ENCODE assay signal across 8 mouse cellular contexts in the genomic region with DNA sequence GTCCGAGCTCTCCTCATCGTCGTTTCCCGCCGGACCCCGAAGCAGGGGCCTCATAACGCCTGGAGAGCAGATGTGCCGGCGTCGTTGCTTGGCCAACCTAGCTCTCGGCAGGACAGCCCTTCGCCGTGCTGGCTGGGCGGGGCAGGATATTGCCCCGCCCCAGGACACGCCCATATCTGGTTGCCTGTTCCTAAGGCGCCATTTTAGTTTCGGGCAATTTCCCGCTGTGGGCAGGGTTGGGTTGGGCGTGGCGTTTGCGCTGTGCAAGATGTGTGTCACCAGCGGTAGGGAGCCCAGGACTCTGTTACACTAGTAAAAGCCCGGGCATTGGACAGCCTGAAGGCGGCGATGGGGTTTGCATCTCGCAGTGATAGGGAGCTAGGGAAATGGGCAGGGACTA. TPM values are rescaled to one million over a fixed set of nuclear protein-coding genes. Genes with fewer than 3 reads are reported as not detected.
DNase-seq lines count a peak whose midpoint lies in the region; ATAC-seq lines count a peak whose summit lies in the region.

A gene (minus strand): TSS at position 128 of the 400 bp plus-strand sequence.

- H3K4me3 ChIP-seq in hindbrain, embryonic 11.5 days (ENCODE audit: low read depth, low read length): peak within 1 kb of the TSS; percentile 65

- under 1% methylated on average over 27 of the region's 27 CpGs for WGBS in hindbrain, embryonic 11.5 days

- no peaks in the 10 kb centered on the region for H3K4me1 ChIP-seq in hindbrain, embryonic 11.5 days (replicated peaks; ENCODE audit: control insufficient read depth, insufficient read depth, low read length)

- peak within 1 kb of the TSS; percentile 66 for H3K9ac ChIP-seq in hindbrain, embryonic 11.5 days (ENCODE audit: low read depth, low read length)

- peak; percentile 98 for ATAC-seq in hindbrain, embryonic 11.5 days (ENCODE audit: low FRiP score)

- H3K9me3 ChIP-seq in hindbrain, embryonic 11.5 days (ENCODE audit: control insufficient read depth, low read length): no peaks in the 10 kb centered on the region

- peak within 1 kb of the TSS; percentile 53; the same call in 1 of the 2 replicates for H3K27ac ChIP-seq in hindbrain, embryonic 11.5 days (ENCODE audit: low read depth, low read length)

- no peaks in the 10 kb centered on the region for H3K27me3 ChIP-seq in hindbrain, embryonic 11.5 days (ENCODE audit: control insufficient read depth, insufficient read depth, low read length)

- H3K36me3 ChIP-seq in hindbrain, embryonic 11.5 days (ENCODE audit: control insufficient read depth, insufficient read depth, low read length): no peaks in the 10 kb centered on the region

- peak within 1 kb of the TSS; percentile 67 for H3K4me2 ChIP-seq in hindbrain, embryonic 11.5 days (replicated peaks; ENCODE audit: low read depth, low read length)

- peak; percentile 96 for DNase-seq in Muller cell, postnatal 12 days (ENCODE audit: inconsistent ontology term)
- peak; percentile 92 for DNase-seq in cerebellum, adult 9-11 months
- DNase-seq in frontal cortex, adult 2 months (ENCODE audit: extremely low spot score in 1 of 2, low spot score in 1 of 2): peak; percentile 85 to 94
- DNase-seq in hindbrain, embryonic 11.5 days (ENCODE audit: low spot score): peak; percentile 99
- peak; percentile 90 to 92 for DNase-seq in layer of hippocampus, postnatal 10 days (ENCODE audit: low spot score in 2 of 2)
- peak; percentile 95 for DNase-seq in lung, postnatal 10 days
- peak; percentile 92 for DNase-seq in ovary, postnatal 36 days (ENCODE audit: low spot score)
- peak; percentile 96 for DNase-seq in thymus, postnatal 25 days

RNA-seq across cellular contexts. Expression of the gene that starts here (rescaled TPM):
- 14.7 and 17.1 TPM in 2 replicates for polyA plus RNA-seq in frontal cortex, adult 2 months (2012; rRNA removed)
- 10.7 and 12.8 TPM in 2 replicates for polyA plus RNA-seq in hindbrain, embryonic 11.5 days (2014; fragmentation: Nextera tagmentation; extraction: Ambion mirVana)
- 10 to 100 TPM; 13.4 to 16.2 TPM for total RNA-seq in layer of hippocampus, postnatal 10 days (2021)

Comparison
In these comparisons a context has a peak if more than half of its experiments do, and no peak if none do; other contexts are left out.
1. Peak in every context shown above with its lines: DNase-seq, ATAC-seq, H3K4me3 ChIP-seq and H3K27ac ChIP-seq.